In genomic region chr1:127830215-127830921, GRCm38 (mm10) we compare ENCODE assay signal across 18 mouse cellular contexts. TPM values are rescaled to one million over a fixed set of nuclear protein-coding genes. Genes with fewer than 3 reads are reported as not detected.
DNase-seq lines count a peak whose midpoint lies in the region; ATAC-seq lines count a peak whose summit lies in the region.
"Had no signal": no experiment of that assay in that cellular context is flagged by ENCODE, and none has a peak within 500 bp of the region (broad histone marks: within the 10 kb centered on the region; RNA-seq: fewer than 3 reads in every experiment).

No protein-coding gene starts in this region.

- WGBS in liver, embryonic 13.5 days (ENCODE audit: insufficient replicate concordance), result 45% methylated on average over 13 of the region's 13 CpGs
- WGBS in liver, embryonic 12.5 days (ENCODE audit: insufficient replicate concordance), result 43% methylated on average over 13 of the region's 13 CpGs

- intact Hi-C loops in left cerebral cortex, postnatal 36 days (cut with DNase I), result no loop called here

- no peak overlapping the region for H3K4me3 ChIP-seq in liver, embryonic 13.5 days (replicated peaks)
- H3K4me3 ChIP-seq in liver, embryonic 12.5 days, result no peak overlapping the region
- H3K4me3 ChIP-seq: embryonic facial prominence, embryonic 15.5 days; gastrocnemius, adult 2 months; limb, embryonic 15.5 days; midbrain, embryonic 13.5 days; neural tube, embryonic 13.5 days had no signal

- peaks cover 15% of the 10 kb centered on the region for H3K4me1 ChIP-seq in liver, embryonic 13.5 days (replicated peaks)
- peaks cover 18% of the 10 kb centered on the region for H3K4me1 ChIP-seq in liver, embryonic 12.5 days
- H3K4me1 ChIP-seq: embryonic facial prominence, embryonic 15.5 days; limb, embryonic 15.5 days; midbrain, embryonic 13.5 days; neural tube, embryonic 13.5 days had no signal

- no peaks in the 10 kb centered on the region for H3K36me3 ChIP-seq in liver, embryonic 13.5 days
- H3K36me3 ChIP-seq in liver, embryonic 12.5 days, result no peaks in the 10 kb centered on the region
- H3K36me3 ChIP-seq: embryonic facial prominence, embryonic 15.5 days; limb, embryonic 15.5 days; midbrain, embryonic 13.5 days; neural tube, embryonic 13.5 days had no signal

- ATAC-seq in liver, embryonic 13.5 days (ENCODE audit: low read depth), result no peak
- no peak for ATAC-seq in liver, embryonic 12.5 days
- peak; percentile 90 for ATAC-seq in activated CD4-positive, CD25-positive, alpha-beta regulatory T cell, adult 4 months
- peak; percentile 78 for ATAC-seq in megakaryocyte progenitor cell, adult 5-6 weeks (replicated peaks; ENCODE audit: poor library complexity)
- ATAC-seq in frontal cortex, adult (ENCODE audit: low TSS enrichment), result no peak
- ATAC-seq: forebrain, embryonic 14.5 days; midbrain, embryonic 13.5 days had no signal

- DNase-seq in liver, embryonic 13.5 days, result peak; percentile 6
- DNase-seq in thymus, postnatal 25 days, result peak; percentile 75
- no peak for DNase-seq in left cerebral cortex, postnatal 36 days (ENCODE audit: low spot score in 2 of 2)
- DNase-seq in kidney, adult 11 months, result no peak
- DNase-seq: cerebellum, adult 11-12 months; gastrocnemius, adult 2 months; heart, postnatal 4 days; kidney, adult 9 months; lung, postnatal 10 days had no signal

- H3K27ac ChIP-seq in liver, embryonic 13.5 days, result no peak overlapping the region
- H3K27ac ChIP-seq in liver, embryonic 12.5 days, result no peak overlapping the region
- H3K27ac ChIP-seq: embryonic facial prominence, embryonic 15.5 days; gastrocnemius, adult 2 months; limb, embryonic 15.5 days; midbrain, embryonic 13.5 days; neural tube, embryonic 13.5 days had no signal

- no peak overlapping the region for H3K4me2 ChIP-seq in liver, embryonic 13.5 days
- no peak overlapping the region for H3K4me2 ChIP-seq in liver, embryonic 12.5 days
- H3K4me2 ChIP-seq: embryonic facial prominence, embryonic 15.5 days; limb, embryonic 15.5 days; midbrain, embryonic 13.5 days; neural tube, embryonic 13.5 days had no signal

- H3K27me3 ChIP-seq in liver, embryonic 13.5 days, result no peaks in the 10 kb centered on the region
- H3K27me3 ChIP-seq in liver, embryonic 12.5 days (replicated peaks), result no peaks in the 10 kb centered on the region
- H3K27me3 ChIP-seq: embryonic facial prominence, embryonic 15.5 days; limb, embryonic 15.5 days; midbrain, embryonic 13.5 days; neural tube, embryonic 13.5 days had no signal

- no peak overlapping the region for H3K9ac ChIP-seq in liver, embryonic 13.5 days
- no peak overlapping the region for H3K9ac ChIP-seq in liver, embryonic 12.5 days
- H3K9ac ChIP-seq: embryonic facial prominence, embryonic 15.5 days; limb, embryonic 15.5 days; midbrain, embryonic 13.5 days; neural tube, embryonic 13.5 days had no signal

- H3K9me3 ChIP-seq in liver, embryonic 13.5 days (replicated peaks), result no peaks in the 10 kb centered on the region
- no peaks in the 10 kb centered on the region for H3K9me3 ChIP-seq in liver, embryonic 12.5 days (replicated peaks)
- H3K9me3 ChIP-seq: embryonic facial prominence, embryonic 15.5 days; limb, embryonic 15.5 days; midbrain, embryonic 13.5 days; neural tube, embryonic 13.5 days had no signal

RNA-seq across cellular contexts. Expression of gene Map3k19, which starts 24.5 kb away (rescaled TPM):
- polyA plus RNA-seq in liver, embryonic 13.5 days (2015; fragmentation: Nextera tagmentation; extraction: Ambion mirVana), result 0.03 TPM in 1 of 2 replicates, not detected in the other
- polyA plus RNA-seq in liver, embryonic 12.5 days (2016; fragmentation: Nextera tagmentation; extraction: Ambion mirVana), result not detected in 2 replicates
- under 1 TPM; 0.16 to 0.43 TPM for polyA plus RNA-seq in activated CD4-positive, CD25-positive, alpha-beta regulatory T cell, adult 4 months (2017; shearing (Covaris generic))
- 0.32 and 0.35 TPM in 2 replicates for total RNA-seq in megakaryocyte progenitor cell, adult 5-6 weeks (2015)
- total RNA-seq in megakaryocyte progenitor cell, adult 5-6 weeks (2017), result 0.10 TPM in 1 of 2 replicates, not detected in the other
- total RNA-seq in left cerebral cortex, postnatal 36 days (2021), result 1 to 10 TPM; 4.4 to 8.7 TPM
- total RNA-seq: heart, postnatal 4 days had no signal
- polyA plus RNA-seq: limb, embryonic 15.5 days had no signal

RNA-seq across cellular contexts. Expression of gene Rab3gap1, which starts 38.2 kb away (rescaled TPM):
- 9.1 and 10.6 TPM in 2 replicates for polyA plus RNA-seq in liver, embryonic 13.5 days (2015; fragmentation: Nextera tagmentation; extraction: Ambion mirVana)
- 13.3 and 13.5 TPM in 2 replicates for polyA plus RNA-seq in liver, embryonic 12.5 days (2016; fragmentation: Nextera tagmentation; extraction: Ambion mirVana)
- 10 to 100 TPM; 48.1 to 55.1 TPM for polyA plus RNA-seq in activated CD4-positive, CD25-positive, alpha-beta regulatory T cell, adult 4 months (2017; shearing (Covaris generic))
- total RNA-seq in megakaryocyte progenitor cell, adult 5-6 weeks (2015), result 14.1 and 16.1 TPM in 2 replicates
- 40.3 and 47.3 TPM in 2 replicates for total RNA-seq in megakaryocyte progenitor cell, adult 5-6 weeks (2017)
- total RNA-seq in left cerebral cortex, postnatal 36 days (2021), result 10 to 100 TPM; 72.2 to 78.2 TPM

RNA-seq across cellular contexts. Expression of gene Ccnt2, which starts 56.4 kb away (rescaled TPM):
- polyA plus RNA-seq in liver, embryonic 13.5 days (2015; fragmentation: Nextera tagmentation; extraction: Ambion mirVana), result 28.0 and 32.9 TPM in 2 replicates
- 42.3 and 43.9 TPM in 2 replicates for polyA plus RNA-seq in liver, embryonic 12.5 days (2016; fragmentation: Nextera tagmentation; extraction: Ambion mirVana)
- 10 to 100 TPM; 84.2 to 85.8 TPM for polyA plus RNA-seq in activated CD4-positive, CD25-positive, alpha-beta regulatory T cell, adult 4 months (2017; shearing (Covaris generic))
- total RNA-seq in megakaryocyte progenitor cell, adult 5-6 weeks (2015), result 30.7 and 32.9 TPM in 2 replicates
- 36.4 and 48.2 TPM in 2 replicates for total RNA-seq in megakaryocyte progenitor cell, adult 5-6 weeks (2017)
- 10 to 100 TPM; 50.8 to 72.3 TPM for total RNA-seq in left cerebral cortex, postnatal 36 days (2021)

Comparison
In these comparisons a context has a peak if more than half of its experiments do, and no peak if none do; other contexts are left out.
1. ATAC-seq: peak in activated CD4-positive, CD25-positive, alpha-beta regulatory T cell, adult 4 months (single experiment) and megakaryocyte progenitor cell, adult 5-6 weeks (single experiment); none in liver, embryonic 13.5 days (single experiment), liver, embryonic 12.5 days (single experiment) and frontal cortex, adult (single experiment).
2. DNase-seq: peak in liver, embryonic 13.5 days (single experiment) and thymus, postnatal 25 days (single experiment); none in left cerebral cortex, postnatal 36 days (0 of 2) and kidney, adult 11 months (single experiment).